Mouse (Mus musculus) granulocyte monocyte progenitor cell, adult 5-6 weeks (primary cell): ENCODE data around the gene Arcn1. TPM values are rescaled to one million over a fixed set of nuclear protein-coding genes. Genes with fewer than 3 reads are reported as not detected.

ENCODE experiments used
- ATAC-seq: replicated peaks from 2 replicates; pipeline ENCODE4 v1.8.0; 2016; ENCODE audit warnings: mild to moderate bottlenecking, moderate TSS enrichment, inconsistent platforms; ENCODE audit not compliant: poor library complexity, severe bottlenecking
- total RNA-seq, 2 experiments: library from RNA; stranded (forward) in 1 of 2; stranded (reverse) in 1 of 2; fragments of 200-712, 200-1000 nt in 1 of 2; fragments of >200 nt in 1 of 2; fragmentation: Nextera tagmentation in 1 of 2; gene quantifications; 2 replicates each; pipeline ENCODE4 v1.2.3; 2014 to 2017

The Arcn1 gene
- total RNA-seq, 2 experiments from 2014 or later, result 158 to 201 TPM

- no peak for ATAC-seq
Observed at GRCm38 (mm10) chr9:44746666-44747065, 21.0 kb downstream of the Arcn1 start.

DNA sequence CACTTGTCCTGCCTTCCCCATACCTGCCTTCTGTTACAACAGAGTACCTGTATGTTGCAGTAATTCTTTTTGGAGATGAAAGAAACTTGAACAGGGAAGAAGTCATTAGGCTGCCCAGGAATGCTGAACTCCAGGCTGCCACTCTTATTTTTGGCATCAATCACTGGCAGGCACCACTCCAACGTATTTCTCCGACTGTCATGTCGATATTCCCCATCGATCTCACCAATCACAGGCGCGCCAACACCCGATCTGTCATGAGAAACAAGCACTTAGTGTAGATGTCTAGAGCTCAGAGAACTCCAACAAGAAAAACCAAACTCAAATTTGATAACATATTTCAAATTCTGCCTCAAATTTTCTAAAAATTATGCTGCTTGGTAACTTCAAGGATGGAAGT, 22.3 kb downstream of the Arcn1 start:
- ATAC-seq, result no peak

DNA sequence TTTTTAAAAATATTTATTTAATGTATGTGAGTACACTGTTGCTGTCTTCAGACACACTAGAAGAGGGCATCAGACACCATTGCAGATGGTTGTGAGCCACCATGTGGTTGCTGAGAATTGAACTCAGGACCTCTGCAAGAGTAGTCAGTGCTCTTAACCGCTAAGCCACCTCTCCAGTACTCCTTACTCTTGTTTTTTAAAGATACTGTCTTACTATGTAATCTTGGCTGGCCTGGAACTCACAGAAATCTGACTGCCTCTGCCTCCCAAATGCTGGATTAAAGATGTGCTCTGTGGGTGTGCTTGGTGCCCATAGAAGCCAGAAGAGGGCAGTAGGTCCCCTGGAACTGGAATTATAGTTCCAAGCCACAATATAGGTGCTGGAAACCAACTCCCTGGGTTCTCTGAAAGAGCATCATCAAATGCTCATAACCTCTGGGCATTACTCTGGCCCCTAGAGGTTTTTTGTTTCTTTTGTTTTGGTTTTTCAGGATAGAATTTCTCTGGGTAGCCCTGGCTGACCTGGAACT, 26.9 kb downstream of the Arcn1 start:
- ATAC-seq, result no peak

GRCm38 (mm10) chr9:44737240-44737949, 30.2 kb downstream of the Arcn1 start:
- no peak for ATAC-seq

GRCm38 (mm10) chr9:44736301-44736700, 31.3 kb downstream of the Arcn1 start:
- no peak for ATAC-seq

GRCm38 (mm10) chr9:44735886-44736285, 31.8 kb downstream of the Arcn1 start:
- no peak for ATAC-seq

- ATAC-seq, result peak; percentile 56
Observed at GRCm38 (mm10) chr9:44734524-44735494, 32.8 kb downstream of the Arcn1 start, which contains the start of gene Phldb1. Phldb1 (minus strand) TSS chr9:44735198.

DNA sequence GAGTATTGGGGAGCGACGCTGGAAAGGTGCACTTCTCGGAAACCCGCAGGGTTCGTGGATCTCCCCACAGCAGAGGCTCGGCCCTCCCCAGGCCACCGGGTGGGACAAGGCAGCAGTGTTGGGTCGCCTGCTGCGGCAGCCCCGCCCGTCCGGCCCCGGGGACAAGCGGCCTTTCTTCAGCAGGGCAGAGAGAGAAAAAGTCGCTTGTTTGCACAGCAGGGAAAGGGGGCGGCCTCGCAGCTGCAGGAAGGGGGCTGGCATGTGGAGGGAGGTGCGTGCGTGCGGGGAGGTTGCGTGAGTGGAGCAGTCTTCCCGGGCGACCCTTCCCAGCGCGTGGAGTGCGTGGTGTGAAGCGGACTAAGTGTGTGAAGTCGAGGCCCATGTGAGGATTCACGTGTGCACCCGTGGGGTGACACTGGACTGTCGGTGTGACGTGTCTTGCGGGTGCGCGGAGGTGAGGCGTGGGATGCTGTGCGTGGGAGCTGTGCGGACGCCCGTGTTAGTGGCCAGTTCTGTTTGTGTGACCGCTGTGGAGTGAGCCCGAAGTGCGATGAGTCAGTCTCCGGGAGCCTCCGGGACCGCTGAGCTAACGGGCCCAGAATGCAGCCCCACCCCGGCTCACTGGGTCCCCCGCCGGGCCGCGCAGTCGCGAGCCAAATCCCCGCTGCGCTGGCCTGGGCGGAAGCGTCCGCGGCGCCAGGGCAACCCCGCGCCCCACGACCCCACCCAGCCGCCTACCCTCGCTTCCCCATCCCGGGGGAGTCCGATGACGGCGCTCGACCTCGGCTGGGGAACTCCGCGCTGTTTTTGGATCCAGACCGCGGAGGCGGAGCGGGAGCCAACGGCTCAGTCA, 33.7 kb downstream of the Arcn1 start:
- ATAC-seq, result peak; percentile 68

GRCm38 (mm10) chr9:44732921-44733530, 34.6 kb downstream of the Arcn1 start:
- no peak for ATAC-seq

DNA sequence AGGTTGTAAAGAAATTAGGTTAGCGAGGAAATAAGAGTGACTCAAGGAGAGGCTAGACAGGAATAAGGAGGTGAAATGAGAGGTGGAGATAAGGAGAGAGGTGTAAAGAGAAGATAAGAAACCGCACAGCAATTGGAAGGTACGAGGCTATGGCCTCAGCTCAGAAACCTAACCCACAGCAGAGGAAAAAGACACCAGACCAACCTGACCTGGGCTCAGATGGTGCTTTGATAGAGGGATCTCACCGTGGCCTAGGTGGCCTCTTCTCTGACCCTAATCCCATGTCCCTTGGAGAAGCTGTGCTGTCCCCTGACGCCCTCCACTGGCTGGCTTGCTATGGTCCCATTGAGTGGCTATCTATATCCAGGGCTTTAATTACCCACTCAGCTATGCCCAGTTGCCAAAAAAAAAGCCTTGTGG, 35.5 kb downstream of the Arcn1 start:
- no peak for ATAC-seq

GRCm38 (mm10) chr9:44727441-44727840, 40.2 kb downstream of the Arcn1 start:
- ATAC-seq, result no peak

DNA sequence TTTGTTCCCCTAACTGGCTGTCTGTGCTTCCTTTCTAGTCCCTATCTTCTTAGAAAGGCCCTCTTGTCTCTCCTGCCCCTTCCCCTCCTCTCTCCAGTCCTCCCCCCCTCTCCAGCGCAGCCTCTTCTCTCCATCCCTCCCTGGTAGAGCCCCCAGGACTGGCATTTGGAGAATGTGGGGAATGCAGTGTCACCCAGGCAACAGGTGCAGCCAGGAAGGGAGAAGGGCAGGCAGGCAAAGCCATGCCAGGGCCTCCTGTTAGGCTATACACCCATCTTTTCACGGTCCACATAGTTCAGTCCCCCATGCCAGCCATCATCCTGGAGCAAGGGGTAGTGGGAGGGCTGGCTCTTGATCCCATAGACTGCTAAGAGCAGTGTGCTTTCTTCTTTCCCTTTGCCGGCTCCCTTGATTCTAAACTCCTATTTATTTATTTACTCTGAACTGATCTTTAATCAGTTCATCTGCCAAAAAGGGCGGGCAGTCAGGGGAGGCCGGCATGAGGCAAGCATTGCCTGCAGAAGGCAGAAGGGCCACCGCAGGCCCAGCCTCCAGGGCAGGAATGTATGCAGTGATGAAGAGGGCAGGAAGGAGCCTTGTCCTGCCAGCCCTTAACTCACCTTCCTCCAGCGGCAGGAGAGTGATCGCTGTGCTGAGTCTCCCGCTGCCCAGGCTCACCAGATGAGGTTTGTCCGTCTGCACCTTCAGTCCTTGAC, 41.1 kb downstream of the Arcn1 start:
- ATAC-seq, result no peak

DNA sequence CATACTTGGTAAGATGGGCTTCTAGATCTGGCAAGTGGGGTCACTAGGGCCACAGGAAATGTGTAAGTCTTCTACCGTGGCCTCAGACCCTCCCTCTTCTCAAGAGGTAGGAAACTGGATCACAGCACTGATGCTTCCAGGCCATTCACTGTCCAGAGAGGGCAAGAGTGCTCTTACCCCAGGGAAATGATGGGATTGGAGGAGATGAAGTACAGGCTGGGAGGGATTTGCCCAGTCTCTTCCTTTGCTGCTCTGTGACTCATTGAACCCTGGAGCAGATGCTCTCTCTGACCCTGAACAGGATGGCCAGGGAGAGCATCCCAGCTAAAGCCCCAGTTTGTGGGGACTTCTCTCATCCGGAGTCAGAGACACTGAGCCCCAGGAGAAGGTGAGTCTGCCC, 43.0 kb downstream of the Arcn1 start:
- no peak for ATAC-seq

GRCm38 (mm10) chr9:44724223-44724622, 43.4 kb downstream of the Arcn1 start:
- no peak for ATAC-seq

DNA sequence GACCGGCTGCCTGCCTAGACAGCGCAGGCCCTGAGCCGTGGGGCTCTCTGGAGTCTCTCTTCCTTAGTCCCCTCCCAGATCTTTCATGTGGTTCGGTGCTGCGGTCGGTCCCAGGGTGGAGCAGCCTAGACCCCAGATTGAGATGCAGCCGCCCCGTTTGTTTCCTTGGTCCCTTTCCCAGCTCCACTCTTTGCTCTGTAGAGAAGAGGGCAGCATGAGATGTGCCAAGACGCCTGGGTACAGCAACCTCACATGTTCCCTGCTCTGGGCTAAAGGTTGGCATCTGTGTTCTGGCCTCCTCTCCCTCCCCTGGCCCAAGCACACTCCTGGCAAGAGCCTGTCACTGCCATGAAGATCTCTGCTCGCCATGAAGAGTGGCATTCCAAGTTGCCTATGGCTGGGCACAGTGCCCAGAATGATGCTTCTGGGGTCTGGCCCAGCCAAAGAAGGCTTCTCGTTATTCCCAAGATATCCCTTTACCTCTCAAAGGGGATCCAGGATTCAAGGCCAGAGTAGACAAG, 44.1 kb downstream of the Arcn1 start:
- ATAC-seq, result no peak

DNA sequence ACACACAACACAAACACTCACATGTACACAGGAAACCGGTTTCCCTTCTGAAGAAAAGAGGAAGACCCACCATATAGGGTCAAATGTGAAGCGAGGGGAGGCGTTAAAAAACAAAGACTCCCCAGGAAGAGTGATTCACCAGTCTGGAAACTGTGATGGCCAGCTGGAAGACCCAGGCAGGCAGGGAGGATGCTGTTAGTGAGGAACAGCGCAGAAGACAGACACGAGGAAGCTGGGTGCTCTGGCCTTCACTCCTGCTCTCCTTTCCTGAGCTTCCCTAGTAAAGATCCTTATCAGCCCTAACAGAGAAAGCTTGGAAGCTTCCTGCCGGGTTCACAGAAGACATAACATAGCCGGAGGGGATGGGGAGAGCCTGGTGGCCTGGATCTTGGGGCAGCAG, 44.6 kb downstream of the Arcn1 start:
- ATAC-seq, result peak; percentile 33

DNA sequence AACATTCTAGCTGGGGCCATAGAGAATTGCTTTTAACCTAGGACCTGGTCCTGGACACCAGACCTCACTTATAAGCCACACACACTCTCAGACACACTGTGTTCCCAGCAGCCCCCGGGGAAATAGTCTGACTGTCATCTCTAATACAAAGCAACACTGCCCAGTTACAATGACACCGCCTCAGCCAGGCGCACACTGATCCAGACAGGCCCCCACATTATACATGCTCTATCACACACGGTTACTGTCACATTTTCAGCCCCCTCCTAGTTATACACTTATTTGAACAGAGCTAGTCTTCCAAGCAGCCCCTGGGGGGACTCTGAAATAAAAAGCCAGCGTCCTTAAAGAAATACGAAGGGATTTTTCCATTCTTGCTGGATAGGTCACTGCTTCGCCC, 45.1 kb downstream of the Arcn1 start:
- ATAC-seq, result no peak

DNA sequence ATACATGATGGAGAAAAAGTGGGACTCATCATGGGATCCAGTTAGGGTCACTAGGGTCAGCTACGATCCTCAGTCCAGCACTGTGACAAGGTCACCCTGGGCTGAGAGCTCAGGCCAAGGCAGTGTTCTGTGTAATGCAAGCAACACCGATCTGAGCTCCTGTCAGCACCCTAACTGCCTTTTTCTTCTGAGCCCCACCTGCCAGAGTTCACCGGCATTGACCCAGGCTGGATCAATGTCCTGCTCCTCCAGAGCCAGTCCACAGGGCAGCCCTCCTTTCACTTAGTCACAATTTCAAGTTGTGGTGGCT, 45.8 kb downstream of the Arcn1 start:
- no peak for ATAC-seq
